Mouse (Mus musculus) brain, embryonic 14.5 days (tissue): ENCODE measurements at regions not wholly inside any gene's neighbourhood (a gene's known extent, or its start where the extent isn't known, plus 50 kb on each side); places are given as distances from the start of the nearest gene placed in this dataset.

Source experiments
- DNase-seq: peaks from one replicate; pipeline ENCODE4 v3.0.0-alpha.2; 2011; ENCODE audit warnings: low read depth
- CTCF ChIP-seq: fragments of 200-500 bp; IDR thresholded peaks from 2 replicates; pipeline ENCODE4 v1.5.1; 2012; ENCODE audit warnings: inconsistent platforms, mild to moderate bottlenecking, moderate library complexity, borderline replicate concordance; ENCODE audit not compliant: insufficient read depth, insufficient read length; ENCODE audit errors: extremely low read depth
- POLR2A ChIP-seq: fragments of 200-500 bp; IDR thresholded peaks from 2 replicates; pipeline ENCODE4 v1.6.1; 2012; ENCODE audit warnings: mild to moderate bottlenecking, inconsistent platforms, borderline replicate concordance; ENCODE audit not compliant: poor library complexity, insufficient read depth, insufficient read length, severe bottlenecking; ENCODE audit errors: extremely low read depth

- TF ChIP-seq POLR2A: no peak
- TF ChIP-seq CTCF: no peak
- peak; percentile 83 for DNase-seq
Observed at GRCm38 (mm10) chr13:5803540-5804380, 57.5 kb upstream of the Klf6 start.

- TF ChIP-seq CTCF: no peak
- no peak for TF ChIP-seq POLR2A
- no peak for DNase-seq
Observed at GRCm38 (mm10) chr13:5804381-5804941, 56.8 kb upstream of the Klf6 start.

GRCm38 (mm10) chr13:5808380-5808779 is 52.9 kb upstream of the Klf6 start:
- TF ChIP-seq CTCF (no peak), POLR2A (no peak)
- DNase-seq: no peak
